Mouse (Mus musculus) myocyte (in vitro differentiated cells): ENCODE measurements at regions not wholly inside any gene's neighbourhood (a gene's known extent, or its start where the extent isn't known, plus 50 kb on each side); places are given as distances from the start of the nearest gene placed in this dataset.

Experiments
- CEBPB ChIP-seq: IDR thresholded peaks from 2 replicates; pipeline ENCODE4 v1.6.1; 2011; ENCODE audit warnings: mild to moderate bottlenecking, moderate library complexity; ENCODE audit not compliant: poor library complexity, insufficient read depth, severe bottlenecking
- MYOG ChIP-seq, 3 experiments: IDR thresholded peaks; one replicate each; pipeline ENCODE4 v1.6.1; 2011; ENCODE audit warnings: control low read depth in 2 of 3, low read depth in 2 of 3, mild to moderate bottlenecking in 2 of 3; ENCODE audit not compliant: insufficient read length in 2 of 3, control insufficient read depth in 1 of 3, insufficient read depth in 1 of 3
- POLR2A ChIP-seq: IDR thresholded peaks from one replicate; pipeline ENCODE4 v1.6.1; 2011; ENCODE audit warnings: low read depth, mild to moderate bottlenecking, control low read depth, moderate library complexity; ENCODE audit not compliant: insufficient read length
- POLR2AphosphoS2 ChIP-seq: IDR thresholded peaks from one replicate; pipeline ENCODE4 v1.6.1; 2011; ENCODE audit warnings: low read depth, control low read depth; ENCODE audit not compliant: insufficient read length
- SRF ChIP-seq: IDR thresholded peaks from one replicate; pipeline ENCODE4 v1.6.1; 2011; ENCODE audit warnings: low read depth; ENCODE audit not compliant: control insufficient read depth, insufficient read length
- TCF12 ChIP-seq: IDR thresholded peaks from one replicate; pipeline ENCODE4 v1.6.1; 2011; ENCODE audit warnings: mild to moderate bottlenecking, control low read depth; ENCODE audit not compliant: poor library complexity, insufficient read depth, severe bottlenecking

DNA sequence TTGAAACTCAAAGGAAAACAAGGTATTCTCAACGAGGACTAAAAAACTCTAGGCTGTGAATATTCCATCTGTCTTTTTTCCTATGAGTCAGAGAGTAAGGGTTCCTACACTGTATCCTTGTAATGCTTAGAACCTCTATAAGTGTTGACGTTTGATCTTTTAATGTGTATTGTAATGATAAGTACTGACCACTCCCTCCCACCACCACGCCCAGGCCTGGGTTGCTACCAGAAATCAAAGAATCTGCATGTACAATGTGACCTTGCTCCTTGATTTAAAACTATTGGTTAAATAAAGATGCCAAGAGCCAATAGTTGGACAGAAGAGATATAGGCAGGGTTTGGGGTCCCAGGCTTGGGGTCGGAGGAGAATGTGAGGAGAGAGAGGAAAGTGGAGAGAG, 66.2 kb upstream of the Man2a1 start:
- TF ChIP-seq POLR2A (no peak), TCF12 (no peak), CEBPB (no peak), MYOG (IDR thresholded peaks at IDR 0.05; ENCODE audit: control insufficient read depth in 1 of 3, insufficient read depth in 1 of 3, insufficient read length in 2 of 3, low read depth in 2 of 3) (no peak), SRF (no peak), POLR2AphosphoS2 (no peak)
